Mouse (Mus musculus) heart, postnatal 0 days (tissue): ENCODE data around the gene Grik5.

Experiments used
- CTCF ChIP-seq: IDR thresholded peaks from 2 replicates; pipeline ENCODE4 v1.5.1; 2016; ENCODE audit warnings: antibody characterized with exemption, control low read depth, low read depth
- EP300 ChIP-seq: IDR thresholded peaks from 2 replicates; pipeline ENCODE4 v1.6.1; 2016; ENCODE audit warnings: antibody characterized with exemption, low read depth

- TF ChIP-seq CTCF (no peak), EP300 (no peak)
These were observed 63.5 kb downstream of the Grik5 start for GRCm38 (mm10) chr7:25008635-25009034.
